Mouse (Mus musculus) midbrain, embryonic 13.5 days (tissue): ENCODE results near the gene Cd302. TPM values are rescaled to one million over a fixed set of nuclear protein-coding genes. Genes with fewer than 3 reads are reported as not detected.

Experiments used
- ATAC-seq: fragments of 200-750 bp; cut with Nextera tagmentation; 2 replicates; pipeline ENCODE4 v1.8.0; 2017; ENCODE audit warnings: mild to moderate bottlenecking, moderate TSS enrichment, moderate library complexity
- H3K27ac ChIP-seq: fragments of 300-500 bp; sonication (generic); 2 replicates; pipeline ENCODE4 v1.5.1; 2015; ENCODE audit warnings: inconsistent platforms, mild to moderate bottlenecking, moderate library complexity
- H3K27me3 ChIP-seq: fragments of 300-500 bp; sonication (generic); 2 replicates; pipeline ENCODE4 v1.6.1; 2015; ENCODE audit warnings: mild to moderate bottlenecking, inconsistent platforms
- H3K36me3 ChIP-seq: fragments of 300-500 bp; sonication (generic); 2 replicates; pipeline ENCODE4 v1.6.1; 2015; ENCODE audit warnings: mild to moderate bottlenecking, inconsistent platforms
- H3K4me1 ChIP-seq: fragments of 300-500 bp; sonication (generic); replicated peaks from 2 replicates; pipeline ENCODE4 v1.6.1; 2015; ENCODE audit warnings: inconsistent platforms
- H3K4me2 ChIP-seq: fragments of 300-500 bp; sonication (generic); replicated peaks from 2 replicates; pipeline ENCODE4 v1.6.1; 2015; ENCODE audit warnings: moderate library complexity, mild to moderate bottlenecking, inconsistent platforms
- H3K4me3 ChIP-seq: fragments of 300-500 bp; sonication (generic); replicated peaks from 2 replicates; pipeline ENCODE4 v1.5.1; 2015; ENCODE audit warnings: mild to moderate bottlenecking, inconsistent platforms
- H3K9ac ChIP-seq: fragments of 300-500 bp; sonication (generic); replicated peaks from 2 replicates; pipeline ENCODE4 v1.6.1; 2015; ENCODE audit warnings: mild to moderate bottlenecking, inconsistent platforms
- H3K9me3 ChIP-seq: fragments of 300-500 bp; sonication (generic); 2 replicates; pipeline ENCODE4 v1.6.1; 2016; ENCODE audit warnings: mild to moderate bottlenecking, inconsistent platforms
- WGBS: fragments of 180-500 bp; shearing (Covaris S2); methylation state at CpG from one replicate; pipeline ENCODE4 v1.1.7; 2015; 5-methylcytosine and 5-hydroxymethylcytosine counted together
- polyA plus RNA-seq: library from polyadenylated mRNA; unstranded; fragments of >200 nt; fragmentation: Nextera tagmentation; extraction: Ambion mirVana; gene quantifications from 2 replicates; pipeline ENCODE4 v1.2.1, GENCODE M21; 2015

The Cd302 gene
- polyA plus RNA-seq, 1 experiment from 2014 or later: 11.1 TPM

DNA sequence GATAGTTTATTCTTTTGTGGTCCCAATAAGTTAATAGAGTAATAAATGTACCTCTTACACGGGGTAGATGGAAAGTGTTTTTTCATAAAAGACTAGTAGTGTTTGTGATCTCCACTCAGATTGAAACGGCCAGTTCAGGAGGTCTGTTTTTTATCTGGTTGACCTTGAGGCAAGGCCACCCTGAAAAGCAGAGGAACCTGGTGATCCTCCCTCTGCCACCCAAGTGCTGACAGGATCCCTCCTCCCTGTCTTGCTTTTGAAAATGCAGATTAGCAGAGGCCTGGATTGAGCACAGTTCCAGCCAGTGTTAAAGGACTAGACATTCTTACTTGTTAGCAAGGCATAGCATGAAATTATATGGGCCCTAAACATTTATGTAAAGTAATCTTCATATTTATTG, 51.1 kb downstream of the Cd302 start:
- Histone ChIP-seq H3K36me3 (peaks cover 51% of the 10 kb centered on the region), H3K9ac (no peak overlapping the region), H3K4me1 (no peaks in the 10 kb centered on the region), H3K27me3 (no peaks in the 10 kb centered on the region), H3K27ac (no peak overlapping the region), H3K4me3 (no peak overlapping the region), H3K9me3 (no peaks in the 10 kb centered on the region), H3K4me2 (no peak overlapping the region)
- 71% methylated on average over 2 of the region's 2 CpGs for WGBS
- ATAC-seq: no peak

DNA sequence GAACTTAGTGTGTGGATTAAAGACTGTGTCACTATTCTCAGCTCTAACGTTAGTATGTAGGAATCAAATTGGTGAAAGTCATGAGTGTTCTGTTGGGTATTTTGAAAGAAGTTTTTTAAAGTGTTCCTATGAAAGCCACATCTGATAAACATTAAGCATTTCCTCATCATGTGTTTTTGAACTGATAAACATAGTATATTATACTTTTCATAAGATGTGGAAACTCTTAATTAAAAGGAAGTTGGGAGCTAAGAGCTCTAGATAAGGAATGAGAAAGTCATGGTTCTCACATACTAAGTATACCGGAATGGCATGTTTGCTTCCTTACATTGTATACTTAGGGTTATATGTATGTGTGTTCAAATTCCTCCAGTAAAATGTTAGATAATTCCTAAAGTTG, 53.9 kb downstream of the Cd302 start:
- Histone ChIP-seq H3K4me1 (no peaks in the 10 kb centered on the region), H3K9ac (no peak overlapping the region), H3K9me3 (no peaks in the 10 kb centered on the region), H3K36me3 (peaks cover 34% of the 10 kb centered on the region), H3K4me2 (no peak overlapping the region), H3K27ac (no peak overlapping the region), H3K4me3 (no peak overlapping the region), H3K27me3 (no peaks in the 10 kb centered on the region)
- 95% methylated on average over 2 of the region's 2 CpGs for WGBS
- no peak for ATAC-seq

DNA sequence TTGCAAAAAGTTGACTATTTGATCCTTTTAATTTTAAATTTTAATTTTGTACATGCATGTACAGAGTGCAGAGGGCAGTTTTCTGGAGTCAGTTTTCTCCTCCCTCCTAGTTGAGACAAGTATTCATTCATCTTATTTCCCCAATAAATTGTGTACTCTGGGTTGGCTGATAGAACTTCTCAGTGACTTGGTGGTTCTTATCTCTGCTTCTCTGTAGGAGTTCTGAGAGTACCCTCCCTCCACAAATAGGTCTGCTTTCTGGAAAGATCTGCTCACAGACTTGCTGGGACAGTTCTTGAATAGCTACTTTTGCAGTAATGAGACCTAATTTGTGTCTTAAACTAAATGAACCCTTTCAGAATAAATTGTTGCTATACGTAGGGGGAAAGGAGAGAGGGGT, 55.8 kb downstream of the Cd302 start:
- WGBS: 91% methylated on average over 1 of the region's 1 CpGs
- no peaks in the 10 kb centered on the region for H3K27me3 ChIP-seq
- no peaks in the 10 kb centered on the region for H3K9me3 ChIP-seq
- peaks cover 21% of the 10 kb centered on the region for H3K36me3 ChIP-seq
- ATAC-seq: no peak
- H3K27ac ChIP-seq: no peak overlapping the region
- no peak overlapping the region for H3K9ac ChIP-seq
- peaks cover under 1% of the 10 kb centered on the region; the same call in 1 of the 2 replicates for H3K4me1 ChIP-seq
- H3K4me3 ChIP-seq: no peak overlapping the region
- H3K4me2 ChIP-seq: no peak overlapping the region

DNA sequence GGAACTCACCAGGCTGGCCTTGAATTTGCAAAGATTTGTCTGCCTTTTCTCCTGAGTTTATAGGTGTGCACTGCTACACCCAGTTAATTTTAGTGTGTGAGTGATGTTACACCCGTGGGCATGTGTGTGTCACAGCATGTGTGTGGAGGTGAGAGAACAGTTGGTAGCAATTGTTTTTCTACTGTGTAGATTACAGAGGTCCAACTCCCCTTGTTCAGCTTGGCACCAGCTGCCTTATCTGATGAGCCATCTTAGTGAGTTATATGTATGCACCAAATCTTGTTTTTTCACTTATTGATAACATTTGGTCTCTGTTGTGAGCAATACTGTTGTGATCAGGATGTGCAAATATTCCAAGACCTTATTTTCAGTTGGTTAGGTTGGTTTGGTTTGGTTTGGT, 60.8 kb downstream of the Cd302 start:
- 85% methylated on average over 1 of the region's 1 CpGs for WGBS
- ATAC-seq: no peak

DNA sequence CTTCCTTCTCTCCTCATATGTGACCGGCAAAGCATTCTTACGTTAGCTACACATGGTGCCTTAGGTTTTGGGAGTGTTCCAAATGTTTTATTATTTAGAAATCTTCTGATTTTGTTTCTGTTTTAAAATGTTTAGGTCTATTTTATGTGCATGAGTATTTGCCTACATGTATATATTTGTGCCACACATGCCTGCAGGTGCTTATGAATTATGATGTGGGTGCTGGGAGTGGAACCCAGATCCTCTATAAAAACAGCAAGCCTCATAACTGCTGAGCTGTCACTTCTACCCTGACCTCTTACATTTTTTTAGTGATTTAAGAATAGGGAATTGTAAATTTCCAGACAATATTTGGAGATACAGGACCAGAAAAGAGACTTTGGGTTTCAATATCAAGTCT, 62.3 kb downstream of the Cd302 start:
- Histone ChIP-seq H3K27ac (no peak overlapping the region), H3K4me2 (no peak overlapping the region), H3K36me3 (no peaks in the 10 kb centered on the region), H3K27me3 (no peaks in the 10 kb centered on the region), H3K4me3 (no peak overlapping the region), H3K9me3 (no peaks in the 10 kb centered on the region), H3K4me1 (peaks cover 14% of the 10 kb centered on the region), H3K9ac (no peak overlapping the region)
- WGBS: 89% methylated on average over 2 of the region's 2 CpGs
- no peak for ATAC-seq

More for the DNA sequence above, 60.8 kb downstream of the Cd302 start:
- no peak overlapping the region for H3K9ac ChIP-seq
- H3K9me3 ChIP-seq: no peaks in the 10 kb centered on the region
- H3K4me1 ChIP-seq: peaks cover 10% of the 10 kb centered on the region
- H3K36me3 ChIP-seq: no peaks in the 10 kb centered on the region
- no peak overlapping the region for H3K4me2 ChIP-seq
- H3K27me3 ChIP-seq: no peaks in the 10 kb centered on the region
- no peak overlapping the region for H3K4me3 ChIP-seq
- H3K27ac ChIP-seq: no peak overlapping the region

DNA sequence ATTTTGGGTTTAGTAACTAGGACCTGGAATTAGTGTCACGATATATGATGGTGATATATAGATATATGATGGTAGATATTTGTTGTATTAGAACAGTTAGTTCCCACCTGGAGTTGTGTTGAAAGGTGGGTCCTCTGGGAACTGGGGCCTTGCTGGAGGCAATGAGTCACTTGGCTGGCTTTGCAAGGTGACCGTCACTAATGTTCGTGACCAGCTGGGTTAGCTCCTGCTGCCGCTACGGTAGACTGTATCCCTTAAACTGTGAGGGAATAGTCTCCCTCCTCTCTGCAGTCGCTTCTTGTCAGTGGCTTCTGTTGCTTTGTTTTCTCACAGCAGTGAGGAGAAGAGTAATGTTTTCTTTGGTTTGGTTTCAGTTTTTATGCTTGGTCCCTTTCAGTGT, 63.1 kb downstream of the Cd302 start:
- 62% methylated on average over 6 of the region's 6 CpGs for whole genome bisulfite sequencing
- no peak overlapping the region for H3K9ac ChIP-seq
- H3K27ac ChIP-seq: no peak overlapping the region
- H3K36me3 ChIP-seq: 0 out of 2 replicates have a peak, but pooled peaks cover under 1% of the 10 kb centered on the region
- H3K9me3 ChIP-seq: no peaks in the 10 kb centered on the region
- H3K4me2 ChIP-seq: no peak overlapping the region
- no peak for ATAC-seq
- H3K27me3 ChIP-seq: no peaks in the 10 kb centered on the region
- H3K4me1 ChIP-seq: peaks cover 18% of the 10 kb centered on the region
- no peak overlapping the region for H3K4me3 ChIP-seq

DNA sequence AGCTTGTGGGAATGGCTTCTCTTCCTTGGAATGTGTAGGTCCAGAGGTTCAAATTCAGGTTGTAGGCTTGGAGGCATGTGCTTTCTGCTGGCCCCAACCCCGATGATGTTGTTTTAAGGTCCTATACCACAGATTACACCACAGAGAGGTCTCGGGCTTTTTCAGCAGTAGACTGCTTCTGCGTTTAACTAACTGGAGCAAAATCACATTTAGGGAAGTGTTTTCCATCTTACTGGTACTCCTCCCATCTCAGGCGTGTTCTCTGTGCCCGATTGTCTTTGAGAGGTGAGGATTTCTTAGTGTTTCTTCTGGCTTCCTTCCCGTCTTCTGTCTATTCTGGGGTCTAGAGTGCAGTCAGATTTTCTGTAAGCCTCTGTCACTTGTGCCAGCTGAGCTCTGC, 66.7 kb downstream of the Cd302 start:
- H3K4me3 ChIP-seq: no peak overlapping the region
- peaks cover 42% of the 10 kb centered on the region for H3K4me1 ChIP-seq
- no peaks in the 10 kb centered on the region for H3K9me3 ChIP-seq
- no peak overlapping the region for H3K9ac ChIP-seq
- peaks cover 13% of the 10 kb centered on the region; the same call in 1 of the 2 replicates for H3K36me3 ChIP-seq
- H3K4me2 ChIP-seq: no peak overlapping the region
- H3K27me3 ChIP-seq: no peaks in the 10 kb centered on the region
- H3K27ac ChIP-seq: no peak overlapping the region
- ATAC-seq: no peak
- 95% methylated on average over 6 of the region's 6 CpGs for WGBS

DNA sequence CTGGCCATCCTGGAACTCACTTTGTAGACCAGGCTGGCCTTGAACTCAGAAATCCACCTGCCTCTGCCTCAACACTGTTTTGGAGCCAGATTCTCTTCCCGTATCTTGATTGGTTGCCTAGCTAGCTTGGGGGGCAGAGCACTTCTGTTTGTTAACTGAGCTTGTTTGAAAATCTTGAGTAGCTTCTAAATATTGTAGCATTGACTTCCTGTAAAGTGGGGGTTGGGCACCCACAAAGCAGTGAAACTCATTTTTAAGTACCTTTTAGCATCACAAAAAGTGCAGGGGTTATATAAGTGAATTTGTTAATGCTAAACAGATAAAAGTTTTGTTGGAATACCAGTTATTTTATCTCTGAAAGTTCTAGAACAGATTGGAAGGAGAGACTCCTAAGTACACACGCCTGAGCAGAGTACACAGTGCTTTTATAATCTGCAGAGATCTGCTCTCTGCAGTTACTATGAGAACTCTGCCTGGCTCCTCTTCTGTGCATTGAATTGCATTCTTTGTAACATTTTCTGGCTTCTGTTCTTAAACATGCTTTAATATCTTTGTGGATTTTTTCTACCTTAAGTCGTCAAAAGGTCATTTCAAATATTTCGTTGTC, 67.6 kb downstream of the Cd302 start:
- 91% methylated on average over 4 of the region's 4 CpGs for whole genome bisulfite sequencing
- H3K36me3 ChIP-seq: peaks cover 13% of the 10 kb centered on the region; the same call in 1 of the 2 replicates

DNA sequence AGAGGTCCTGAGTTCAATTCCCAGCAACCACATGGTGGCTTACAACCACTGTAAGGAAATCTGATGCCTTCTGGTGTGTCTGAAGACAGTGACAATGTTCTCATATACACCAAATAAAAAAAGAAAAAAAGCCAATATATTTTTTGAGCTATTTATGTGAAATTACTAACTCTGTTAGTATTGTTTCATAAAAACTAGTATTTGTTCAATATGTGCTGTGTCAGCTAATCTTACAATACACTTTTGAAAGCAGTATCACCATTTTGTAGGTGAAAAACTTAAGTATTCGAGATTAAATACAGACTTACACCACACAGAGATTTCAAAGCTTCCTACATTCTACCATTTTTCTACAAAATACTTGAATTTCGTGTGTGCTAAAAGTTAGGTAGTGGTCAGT, 69.6 kb downstream of the Cd302 start:
- Histone ChIP-seq H3K27me3 (no peaks in the 10 kb centered on the region), H3K4me3 (no peak overlapping the region), H3K9ac (no peak overlapping the region), H3K4me1 (peaks cover 54% of the 10 kb centered on the region), H3K9me3 (no peaks in the 10 kb centered on the region), H3K27ac (no peak overlapping the region), H3K4me2 (no peak overlapping the region), H3K36me3 (peaks cover 13% of the 10 kb centered on the region; the same call in 1 of the 2 replicates)
- WGBS: 96% methylated on average over 2 of the region's 2 CpGs
- no peak for ATAC-seq

More for the DNA sequence above, 67.6 kb downstream of the Cd302 start:
- Histone ChIP-seq H3K9me3 (no peaks in the 10 kb centered on the region), H3K9ac (no peak overlapping the region), H3K27me3 (no peaks in the 10 kb centered on the region), H3K4me2 (no peak overlapping the region), H3K27ac (no peak overlapping the region), H3K4me3 (no peak overlapping the region), H3K4me1 (peaks cover 50% of the 10 kb centered on the region)
- no peak for ATAC-seq

DNA sequence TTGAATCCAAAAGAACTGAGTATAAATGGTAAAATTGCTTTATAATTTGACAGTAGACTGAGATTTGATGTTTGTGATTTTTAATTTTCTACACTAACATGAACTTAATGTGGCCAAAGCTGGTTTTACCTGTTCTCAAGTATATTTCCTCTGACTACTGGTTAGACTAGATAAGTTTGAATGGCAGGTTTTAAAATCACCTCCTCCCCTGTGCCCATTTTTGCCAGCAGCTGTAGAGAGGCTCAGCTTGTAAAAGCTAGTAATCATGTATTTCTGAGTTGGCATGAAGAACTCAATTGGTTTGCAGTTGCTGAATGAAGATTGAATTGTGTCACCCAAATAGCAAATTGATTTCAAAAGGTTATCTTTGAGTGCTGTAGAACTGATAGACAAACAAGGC, 71.8 kb downstream of the Cd302 start:
- Histone ChIP-seq H3K4me3 (no peak overlapping the region), H3K36me3 (peaks cover 13% of the 10 kb centered on the region; the same call in 1 of the 2 replicates), H3K27ac (no peak overlapping the region), H3K27me3 (peaks cover 7% of the 10 kb centered on the region; the same call in 1 of the 2 replicates), H3K4me1 (peaks cover 61% of the 10 kb centered on the region), H3K9me3 (no peaks in the 10 kb centered on the region), H3K9ac (no peak overlapping the region), H3K4me2 (0 out of 2 replicates have a peak overlapping the region, but pooled peaks have one; percentile 13)
- no peak for ATAC-seq

DNA sequence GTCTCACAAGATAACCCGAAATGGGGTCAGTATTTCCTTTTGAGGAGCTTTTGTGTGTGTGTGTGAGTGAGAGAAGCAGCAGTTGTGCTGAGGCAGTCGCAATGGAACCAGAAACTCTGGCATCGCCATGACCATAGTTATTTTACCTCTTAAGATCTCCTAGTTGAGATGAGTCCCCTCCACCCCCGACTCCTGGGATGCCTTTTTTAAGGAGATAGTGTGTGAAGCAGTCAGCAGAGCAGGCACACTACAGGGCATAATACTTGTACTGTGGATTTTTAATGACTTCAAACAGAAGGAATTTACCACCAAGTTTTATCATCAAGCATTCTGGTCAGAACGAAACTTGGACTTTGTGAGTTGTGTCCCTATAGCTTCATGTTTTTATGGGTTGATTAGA, 73.5 kb downstream of the Cd302 start:
- peak overlapping the region; percentile 93 for H3K9ac ChIP-seq
- WGBS: 20% methylated on average over 5 of the region's 5 CpGs
- H3K36me3 ChIP-seq: peaks cover 9% of the 10 kb centered on the region; the same call in 1 of the 2 replicates
- peak overlapping the region; percentile 59 for H3K4me2 ChIP-seq
- 0 out of 2 replicates have a peak overlapping the region, but pooled peaks have one; percentile 95 for H3K27ac ChIP-seq
- no peaks in the 10 kb centered on the region for H3K9me3 ChIP-seq
- H3K27me3 ChIP-seq: peaks cover 7% of the 10 kb centered on the region; the same call in 1 of the 2 replicates
- peak overlapping the region; percentile 90 for H3K4me3 ChIP-seq
- peaks cover 54% of the 10 kb centered on the region for H3K4me1 ChIP-seq
- ATAC-seq: no peak

DNA sequence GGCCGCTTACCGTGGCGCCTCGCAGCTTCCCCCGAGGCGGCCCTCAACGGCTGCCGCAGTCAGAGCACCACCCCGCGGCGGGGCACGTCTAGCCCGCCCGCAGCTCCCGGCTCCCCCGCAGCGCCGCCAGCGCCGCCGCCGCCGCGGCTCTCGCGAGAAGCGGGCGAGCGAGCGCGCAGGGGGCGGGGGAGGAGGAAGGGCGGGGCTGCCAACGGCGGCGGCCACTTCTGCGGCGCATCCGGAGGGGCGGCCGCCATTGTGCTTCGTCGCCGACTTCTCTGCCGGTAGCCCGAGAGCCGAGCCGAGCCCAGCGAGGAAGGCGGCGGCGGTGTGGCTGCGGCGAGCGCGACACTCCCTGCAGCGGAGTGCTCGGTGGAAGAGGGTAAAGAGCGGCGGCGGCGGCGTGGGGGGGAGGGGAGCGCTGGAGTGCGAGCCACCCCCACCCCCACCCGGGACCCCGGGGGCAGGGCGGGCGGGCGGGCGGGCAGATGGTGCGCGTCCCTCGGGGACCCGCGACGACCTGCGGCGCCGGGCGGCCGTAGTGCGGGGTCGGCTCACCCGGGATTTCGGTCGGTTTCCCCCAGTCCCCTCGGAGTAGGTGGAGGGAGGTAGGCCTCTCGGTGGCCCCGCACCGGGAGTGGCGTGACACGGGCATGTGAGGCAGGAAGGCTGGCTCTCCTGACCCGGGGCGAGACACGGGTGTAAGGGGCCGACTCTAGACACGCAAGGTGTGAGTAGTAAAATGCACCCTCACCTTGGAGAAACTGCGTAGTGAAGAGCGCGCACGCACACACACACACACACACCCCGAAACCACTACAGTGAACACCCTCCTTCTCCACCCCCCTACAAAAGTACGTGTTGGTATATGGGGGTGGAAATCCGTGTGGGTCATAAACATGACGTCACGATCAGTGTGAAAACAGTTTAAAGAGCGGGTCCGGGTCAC, 74.3 kb downstream of the Cd302 start, which contains the start of the genes Baz2b and March7:
Baz2b (minus strand) TSS at position 137 of the 949 bp plus-strand sequence.
March7 (plus strand) TSS at position 185 of the 949 bp plus-strand sequence.
- Histone ChIP-seq H3K9ac (peak within 1 kb of the TSS; percentile 93), H3K36me3 (peaks cover 9% of the 10 kb centered on the region), H3K27me3 (peaks cover 7% of the 10 kb centered on the region; the same call in 1 of the 2 replicates), H3K27ac (peak within 1 kb of the TSS; percentile 95), H3K4me3 (peak within 1 kb of the TSS; percentile 90), H3K4me1 (peaks cover 48% of the 10 kb centered on the region), H3K4me2 (peak within 1 kb of the TSS; percentile 59), H3K9me3 (no peaks in the 10 kb centered on the region)
- ATAC-seq: peak; percentile 91
- under 1% methylated on average over 84 of the region's 109 CpGs for whole genome bisulfite sequencing
